Mouse (Mus musculus) liver, adult (tissue): ENCODE measurements around the gene Tph2.

ENCODE experiments used
- GATA4 ChIP-seq: IDR thresholded peaks from 2 replicates; pipeline ENCODE4 v1.6.1; 2014; ENCODE audit warnings: mild to moderate bottlenecking, low read length; ENCODE audit not compliant: insufficient replicate concordance

Tph2 gene

DNA sequence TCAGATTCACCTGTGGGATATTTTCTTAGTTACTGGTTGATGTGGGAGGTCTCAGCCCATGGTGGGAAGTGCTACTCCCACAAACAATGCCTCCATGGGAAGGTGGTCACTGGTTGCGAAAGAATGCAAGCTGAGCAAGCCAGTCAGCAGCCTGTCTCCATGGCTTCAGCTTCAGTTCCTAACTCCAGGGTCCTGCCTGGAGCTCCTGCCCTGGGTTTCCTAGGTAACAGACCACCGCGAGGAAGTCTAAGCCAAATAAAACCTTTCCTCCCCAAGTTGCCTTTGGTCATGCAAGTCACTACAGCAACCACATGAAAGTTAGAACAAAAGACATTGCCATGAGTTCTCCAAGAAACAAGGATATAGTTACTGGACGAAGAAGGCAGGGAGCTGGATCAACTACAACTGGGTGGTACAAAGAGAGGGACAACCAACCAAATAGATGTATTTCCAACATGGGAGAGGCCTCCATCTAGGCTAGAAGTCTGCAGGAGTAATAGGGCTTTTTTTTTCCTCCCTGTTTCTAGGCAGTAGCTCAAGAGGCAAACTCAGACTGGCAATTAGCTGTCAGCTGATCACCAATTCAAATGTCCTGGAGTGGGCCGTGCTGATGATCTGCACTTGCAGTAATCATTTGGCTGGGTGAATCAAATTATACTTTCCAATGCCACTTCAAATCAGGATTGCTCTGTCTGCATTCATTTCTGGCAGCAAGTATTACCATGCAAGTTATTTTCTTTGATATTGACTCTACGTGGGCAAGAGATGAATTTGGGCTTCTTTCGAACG lies 115.5 kb downstream of the Tph2 start:
- no peak for TF ChIP-seq GATA4

DNA sequence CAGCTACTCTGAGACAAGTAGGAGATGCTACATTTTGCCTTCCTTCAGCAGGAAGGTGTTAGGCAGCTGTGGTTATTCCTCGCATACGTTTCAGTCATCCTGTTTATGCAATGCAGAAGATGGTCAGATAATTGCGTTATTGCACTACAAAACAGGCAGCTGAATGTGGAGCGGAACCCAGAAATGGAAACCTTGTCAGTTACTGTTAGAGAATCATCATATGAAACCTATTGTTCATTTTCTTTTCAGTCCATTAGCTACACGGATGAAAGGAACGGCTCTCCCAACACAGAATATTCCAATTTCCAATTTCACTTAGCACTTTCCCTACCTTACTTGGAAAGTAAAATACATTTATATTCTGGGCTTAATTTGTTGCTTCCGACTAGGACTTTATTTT lies 120.9 kb downstream of the Tph2 start:
- TF ChIP-seq GATA4 = no peak

DNA sequence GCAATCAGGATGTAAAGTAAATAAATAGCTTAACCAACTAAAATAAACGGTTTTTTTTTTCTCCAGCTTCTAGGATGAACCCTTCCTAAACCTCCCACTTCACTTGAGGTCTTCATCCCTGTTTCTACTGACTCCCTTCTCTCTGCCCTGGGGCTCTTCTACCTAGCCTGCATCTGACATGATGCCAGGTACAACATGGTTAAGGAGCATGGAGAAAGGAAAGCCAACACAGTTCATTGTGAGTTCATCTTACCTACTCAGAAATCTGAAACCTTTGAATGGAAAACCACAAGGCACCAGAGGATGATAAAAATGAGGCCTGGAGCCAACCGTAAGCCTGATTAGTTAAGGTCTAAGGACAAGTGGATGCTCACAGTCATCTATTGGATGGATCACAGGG lies 123.3 kb downstream of the Tph2 start:
- no peak for TF ChIP-seq GATA4

DNA sequence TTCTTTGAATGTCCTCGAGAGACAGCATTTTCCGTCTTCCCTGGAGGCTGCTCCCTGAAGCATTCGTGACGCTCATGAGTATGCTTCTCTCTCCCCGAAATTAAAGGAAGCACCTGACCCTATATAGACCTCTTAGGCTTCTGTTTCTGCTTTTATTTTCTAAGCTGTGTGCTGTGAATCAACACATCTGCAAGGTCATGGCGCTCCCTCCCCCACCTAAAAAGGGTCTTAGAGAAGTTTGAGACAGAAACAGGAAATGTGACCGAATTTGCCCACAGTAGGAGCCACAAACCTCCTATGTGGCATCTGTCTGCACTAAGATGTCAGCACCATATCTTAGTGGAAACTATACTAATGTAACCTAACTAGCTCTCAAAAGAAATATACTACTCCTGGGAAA lies 124.1 kb downstream of the Tph2 start:
- no peak for TF ChIP-seq GATA4

DNA sequence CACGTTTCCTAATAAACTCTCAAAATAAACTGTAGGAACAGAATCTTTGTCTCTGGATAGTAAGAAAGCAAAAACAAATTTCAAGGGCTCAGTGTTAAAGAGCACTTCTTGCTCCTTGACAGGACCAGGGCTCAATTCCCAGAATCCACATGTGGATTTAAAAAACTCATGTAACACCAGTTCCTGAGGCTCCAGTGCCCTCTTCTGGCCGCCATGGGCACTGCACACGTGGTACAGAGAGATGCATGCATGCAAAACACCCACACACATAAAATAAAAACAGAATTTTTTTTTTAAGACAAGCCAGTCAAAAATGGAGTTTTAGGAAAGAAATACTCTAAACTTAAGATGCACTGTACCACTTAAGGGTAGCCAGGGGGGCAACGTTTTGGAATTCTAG lies 133.2 kb downstream of the Tph2 start:
- TF ChIP-seq GATA4 = no peak

DNA sequence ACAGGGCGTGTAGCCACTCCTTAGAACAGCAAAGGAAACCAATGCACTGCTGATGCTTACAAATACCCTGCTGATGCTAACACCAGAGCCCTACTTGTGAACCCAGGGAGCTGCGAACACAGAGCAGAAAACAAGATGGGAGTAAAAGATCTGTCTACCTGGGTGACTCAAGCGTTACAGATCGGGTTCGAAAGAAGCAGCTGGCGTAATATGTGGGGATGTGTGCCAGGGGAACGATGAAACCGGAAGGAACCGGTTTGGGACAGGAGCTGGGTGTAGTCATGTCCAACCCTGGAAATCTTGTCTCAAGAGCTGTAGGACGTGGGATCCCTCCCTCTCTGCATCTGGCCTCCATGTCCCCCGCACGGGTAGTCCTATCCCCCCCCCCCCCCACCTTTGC lies 134.1 kb downstream of the Tph2 start:
- no peak for TF ChIP-seq GATA4

DNA sequence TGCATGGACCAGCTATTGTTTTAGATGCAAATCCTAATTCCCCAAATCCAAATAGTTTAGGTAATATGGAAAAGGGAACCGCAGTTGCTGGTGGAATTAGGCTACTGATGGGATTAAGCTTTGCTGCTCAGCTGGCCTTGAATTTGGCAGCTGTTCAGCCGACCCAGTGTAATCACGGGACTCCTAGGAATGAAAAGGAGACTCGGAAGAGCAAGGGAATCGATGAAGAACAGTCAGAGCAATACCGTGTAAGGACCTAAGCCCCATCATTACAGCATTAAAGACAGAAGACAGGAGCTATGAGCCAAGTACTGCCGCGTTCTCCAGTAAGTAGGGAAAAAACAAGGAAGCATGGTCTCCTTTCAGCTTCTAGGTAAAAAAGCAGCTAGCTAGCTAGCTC lies 134.6 kb downstream of the Tph2 start:
- TF ChIP-seq GATA4 = no peak

DNA sequence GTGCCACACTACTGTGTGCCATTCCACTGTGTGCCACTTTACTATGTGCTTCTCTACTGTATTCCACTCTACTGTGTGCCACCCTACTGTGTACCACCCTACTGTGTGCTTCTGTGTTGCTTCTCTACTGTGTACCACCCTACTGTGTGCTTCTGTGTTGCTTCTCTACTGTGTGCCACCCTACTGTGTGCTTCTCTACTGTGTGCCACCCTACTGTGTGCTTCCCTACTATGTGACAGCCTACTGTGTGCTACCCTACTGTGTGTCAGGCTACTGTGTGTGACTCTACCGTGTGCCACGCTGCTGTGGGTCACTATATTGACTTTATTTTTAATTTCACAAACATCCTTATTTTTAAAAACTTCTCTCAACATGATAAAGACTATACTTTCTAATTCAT lies 136.3 kb downstream of the Tph2 start:
- TF ChIP-seq GATA4 = no peak

DNA sequence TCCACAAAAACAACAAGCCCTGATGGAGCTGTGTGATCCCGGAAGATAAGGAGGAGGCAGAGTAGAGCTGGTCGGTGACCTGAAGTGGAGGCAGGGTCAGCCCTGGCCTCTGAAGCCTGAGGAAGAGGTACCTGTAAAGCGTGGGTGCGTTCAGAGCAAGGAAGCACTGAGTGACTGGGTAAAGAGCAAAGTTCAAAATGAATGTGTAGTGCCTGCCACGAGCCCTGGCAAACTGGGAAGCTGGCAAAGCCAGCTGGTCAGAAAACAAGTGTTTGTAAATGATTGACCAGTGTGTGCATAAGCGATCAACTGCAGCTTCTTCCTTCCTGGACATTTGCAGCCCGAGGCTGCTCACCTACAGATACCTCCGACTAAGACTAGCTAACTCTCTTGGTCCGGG lies 149.1 kb downstream of the Tph2 start:
- no peak for TF ChIP-seq GATA4
